Mouse (Mus musculus): ENCODE results near the gene Mrpl48.

The Mrpl48 gene

GRCm38 (mm10) chr7:100537519-100537902 is 70.6 kb downstream of the Mrpl48 start:
- Histone ChIP-seq H3K4me1 (replicated peaks; ENCODE audit: low read depth, low read length) (peaks cover 41% of the 10 kb centered on the region), H3K9me3 (ENCODE audit: low read length) (no peaks in the 10 kb centered on the region), H3K36me3 (ENCODE audit: insufficient read depth, low read length) (peaks cover 22% of the 10 kb centered on the region), H3K4me3 (replicated peaks; ENCODE audit: low read length) (peak overlapping the region; percentile 82), H3K27me3 (ENCODE audit: insufficient read depth, low read length) (no peaks in the 10 kb centered on the region)
- TF ChIP-seq CTCF (conservative IDR thresholded peaks at IDR 0.05; ENCODE audit: low read length) (no peak), POU5F1 (IDR thresholded peaks at IDR 0.05; ENCODE audit: borderline replicate concordance, low read length) (no peak), NANOG (IDR thresholded peaks at IDR 0.05; ENCODE audit: borderline replicate concordance, low read length) (no peak)

GRCm38 (mm10) chr7:100536804-100537518 is 71.1 kb downstream of the Mrpl48 start, which contains the start of gene Coa4:
Gene Coa4 (plus strand): TSS chr7:100537071.
- no peaks in the 10 kb centered on the region for H3K27me3 ChIP-seq (ENCODE audit: insufficient read depth, low read length)
- H3K4me3 ChIP-seq (replicated peaks; ENCODE audit: low read length): peak within 1 kb of the TSS; percentile 82
- H3K36me3 ChIP-seq (ENCODE audit: insufficient read depth, low read length): peaks cover 22% of the 10 kb centered on the region
- H3K9me3 ChIP-seq (ENCODE audit: low read length): no peaks in the 10 kb centered on the region
- TF ChIP-seq NANOG (IDR thresholded peaks at IDR 0.05; ENCODE audit: borderline replicate concordance, low read length) (no peak), POU5F1 (IDR thresholded peaks at IDR 0.05; ENCODE audit: borderline replicate concordance, low read length) (no peak), CTCF (conservative IDR thresholded peaks at IDR 0.05; ENCODE audit: low read length) (no peak)
- peaks cover 47% of the 10 kb centered on the region for H3K4me1 ChIP-seq (replicated peaks; ENCODE audit: low read depth, low read length)

- TF ChIP-seq NANOG (IDR thresholded peaks at IDR 0.05; ENCODE audit: borderline replicate concordance, low read length) (no peak), POU5F1 (IDR thresholded peaks at IDR 0.05; ENCODE audit: borderline replicate concordance, low read length) (no peak), CTCF (conservative IDR thresholded peaks at IDR 0.05; ENCODE audit: low read length) (no peak)
- no peaks in the 10 kb centered on the region for H3K9me3 ChIP-seq (ENCODE audit: low read length)
- H3K4me1 ChIP-seq (replicated peaks; ENCODE audit: low read depth, low read length): peaks cover 55% of the 10 kb centered on the region
- H3K27me3 ChIP-seq (ENCODE audit: insufficient read depth, low read length): no peaks in the 10 kb centered on the region
- H3K4me3 ChIP-seq (replicated peaks; ENCODE audit: low read length): peak overlapping the region; percentile 82
- peaks cover 22% of the 10 kb centered on the region for H3K36me3 ChIP-seq (ENCODE audit: insufficient read depth, low read length)
These were observed 72.3 kb downstream of the Mrpl48 start for GRCm38 (mm10) chr7:100535831-100536230.

GRCm38 (mm10) chr7:100534216-100534615 is 73.9 kb downstream of the Mrpl48 start:
- Histone ChIP-seq H3K9me3 (ENCODE audit: low read length) (no peaks in the 10 kb centered on the region), H3K4me1 (replicated peaks; ENCODE audit: low read depth, low read length) (peaks cover 55% of the 10 kb centered on the region), H3K4me3 (replicated peaks; ENCODE audit: low read length) (no peak overlapping the region), H3K36me3 (ENCODE audit: insufficient read depth, low read length) (peaks cover 8% of the 10 kb centered on the region), H3K27me3 (ENCODE audit: insufficient read depth, low read length) (no peaks in the 10 kb centered on the region)
- TF ChIP-seq CTCF (conservative IDR thresholded peaks at IDR 0.05; ENCODE audit: low read length): no peak
- no peak for TF ChIP-seq NANOG (IDR thresholded peaks at IDR 0.05; ENCODE audit: borderline replicate concordance, low read length)
- no peak for TF ChIP-seq POU5F1 (IDR thresholded peaks at IDR 0.05; ENCODE audit: borderline replicate concordance, low read length)

GRCm38 (mm10) chr7:100533503-100533902 is 74.6 kb downstream of the Mrpl48 start:
- Histone ChIP-seq H3K27me3 (ENCODE audit: insufficient read depth, low read length) (no peaks in the 10 kb centered on the region), H3K9me3 (ENCODE audit: low read length) (no peaks in the 10 kb centered on the region), H3K36me3 (ENCODE audit: insufficient read depth, low read length) (0 out of 2 replicates have a peak, but pooled peaks cover 3% of the 10 kb centered on the region), H3K4me3 (replicated peaks; ENCODE audit: low read length) (peak overlapping the region; percentile 39), H3K4me1 (replicated peaks; ENCODE audit: low read depth, low read length) (peaks cover 51% of the 10 kb centered on the region)
- TF ChIP-seq NANOG (IDR thresholded peaks at IDR 0.05; ENCODE audit: borderline replicate concordance, low read length) (peak; percentile 75), CTCF (conservative IDR thresholded peaks at IDR 0.05; ENCODE audit: low read length) (no peak)

GRCm38 (mm10) chr7:100530766-100531165 is 77.3 kb downstream of the Mrpl48 start:
- no peaks in the 10 kb centered on the region for H3K9me3 ChIP-seq (ENCODE audit: low read length)
- H3K27me3 ChIP-seq (ENCODE audit: insufficient read depth, low read length): no peaks in the 10 kb centered on the region
- H3K4me3 ChIP-seq (replicated peaks; ENCODE audit: low read length): no peak overlapping the region
- no peak for TF ChIP-seq NANOG (IDR thresholded peaks at IDR 0.05; ENCODE audit: borderline replicate concordance, low read length)
- TF ChIP-seq POU5F1 (IDR thresholded peaks at IDR 0.05; ENCODE audit: borderline replicate concordance, low read length): no peak
- no peak for TF ChIP-seq CTCF (conservative IDR thresholded peaks at IDR 0.05; ENCODE audit: low read length)
- 0 out of 2 replicates have a peak, but pooled peaks cover 3% of the 10 kb centered on the region for H3K36me3 ChIP-seq (ENCODE audit: insufficient read depth, low read length)
- peaks cover 38% of the 10 kb centered on the region for H3K4me1 ChIP-seq (replicated peaks; ENCODE audit: low read depth, low read length)

- peaks cover 4% of the 10 kb centered on the region; the same call in 1 of the 2 replicates for H3K4me1 ChIP-seq (replicated peaks; ENCODE audit: low read depth, low read length)
- peaks cover 9% of the 10 kb centered on the region; the same call in 1 of the 2 replicates for H3K9me3 ChIP-seq (ENCODE audit: low read length)
- no peak overlapping the region for H3K4me3 ChIP-seq (replicated peaks; ENCODE audit: low read length)
- H3K36me3 ChIP-seq (ENCODE audit: insufficient read depth, low read length): no peaks in the 10 kb centered on the region
- no peaks in the 10 kb centered on the region for H3K27me3 ChIP-seq (ENCODE audit: insufficient read depth, low read length)
- TF ChIP-seq POU5F1 (IDR thresholded peaks at IDR 0.05; ENCODE audit: borderline replicate concordance, low read length): no peak
- no peak for TF ChIP-seq NANOG (IDR thresholded peaks at IDR 0.05; ENCODE audit: borderline replicate concordance, low read length)
- TF ChIP-seq CTCF (conservative IDR thresholded peaks at IDR 0.05; ENCODE audit: low read length): no peak
These were observed 83.4 kb downstream of the Mrpl48 start for GRCm38 (mm10) chr7:100524669-100525068.

GRCm38 (mm10) chr7:100522222-100522621 is 85.9 kb downstream of the Mrpl48 start:
- Histone ChIP-seq H3K9me3 (ENCODE audit: low read length) (peaks cover 9% of the 10 kb centered on the region; the same call in 1 of the 2 replicates), H3K36me3 (ENCODE audit: insufficient read depth, low read length) (no peaks in the 10 kb centered on the region), H3K27me3 (ENCODE audit: insufficient read depth, low read length) (no peaks in the 10 kb centered on the region), H3K4me3 (replicated peaks; ENCODE audit: low read length) (no peak overlapping the region), H3K4me1 (replicated peaks; ENCODE audit: low read depth, low read length) (peaks cover 4% of the 10 kb centered on the region; the same call in 1 of the 2 replicates)
- TF ChIP-seq CTCF (conservative IDR thresholded peaks at IDR 0.05; ENCODE audit: low read length) (peak; percentile 20; the same call in 1 of the 2 replicates), POU5F1 (IDR thresholded peaks at IDR 0.05; ENCODE audit: borderline replicate concordance, low read length) (no peak)

Measured in E14TG2a.4 (cell line).